Mouse (Mus musculus) brown adipose tissue, adult 24 weeks (tissue): Measurements from ENCODE around the gene Zbp1. TPM values are rescaled to one million over a fixed set of nuclear protein-coding genes. Genes with fewer than 3 reads are reported as not detected.

Experiments used
- H3K27ac ChIP-seq: fragments of 200-500 bp; replicated peaks from 2 replicates; pipeline ENCODE4 v1.5.1; 2012; ENCODE audit warnings: low read depth, mild to moderate bottlenecking, low read length
- H3K4me1 ChIP-seq: fragments of 200-500 bp; 2 replicates; pipeline ENCODE4 v1.6.1; 2012; ENCODE audit warnings: low read length, mixed read lengths; ENCODE audit not compliant: control insufficient read depth, insufficient read depth, insufficient read length
- H3K4me3 ChIP-seq: fragments of 200-500 bp; 2 replicates; pipeline ENCODE4 v1.5.1; 2012; ENCODE audit warnings: low read depth, mild to moderate bottlenecking, low read length, moderate library complexity; ENCODE audit not compliant: insufficient read depth
- polyA plus RNA-seq: library from polyadenylated mRNA; stranded (reverse); fragments of >200 nt; gene quantifications from 2 replicates; pipeline ENCODE4 v1.2.4, GENCODE M21; 2012; ENCODE audit not compliant: missing spikeins, insufficient read depth, insufficient read length

The Zbp1 gene
- polyA plus RNA-seq, 1 experiment = not detected

GRCm38 (mm10) chr2:173182796-173183195 is 35.9 kb downstream of the Zbp1 start:
- H3K27ac ChIP-seq = no peak overlapping the region
- H3K4me3 ChIP-seq = no peak overlapping the region

GRCm38 (mm10) chr2:173181901-173182300 is 36.8 kb downstream of the Zbp1 start:
- no peak overlapping the region for H3K4me3 ChIP-seq
- no peaks in the 10 kb centered on the region for H3K4me1 ChIP-seq
- H3K27ac ChIP-seq = no peak overlapping the region

More at GRCm38 (mm10) chr2:173182796-173183195, 35.9 kb downstream of the Zbp1 start:
- H3K4me1 ChIP-seq = no peaks in the 10 kb centered on the region

GRCm38 (mm10) chr2:173181486-173181885 is 37.2 kb downstream of the Zbp1 start:
- no peak overlapping the region for H3K27ac ChIP-seq
- no peak overlapping the region for H3K4me3 ChIP-seq
- no peaks in the 10 kb centered on the region for H3K4me1 ChIP-seq

GRCm38 (mm10) chr2:173180721-173181388 is 37.9 kb downstream of the Zbp1 start:
- Histone ChIP-seq H3K4me3 (no peak overlapping the region), H3K27ac (no peak overlapping the region), H3K4me1 (no peaks in the 10 kb centered on the region)

GRCm38 (mm10) chr2:173180026-173180425 is 38.7 kb downstream of the Zbp1 start:
- Histone ChIP-seq H3K4me1 (no peaks in the 10 kb centered on the region), H3K4me3 (no peak overlapping the region), H3K27ac (no peak overlapping the region)

- H3K4me3 ChIP-seq = no peak overlapping the region
- no peaks in the 10 kb centered on the region for H3K4me1 ChIP-seq
- no peak overlapping the region for H3K27ac ChIP-seq
Measured at GRCm38 (mm10) chr2:173179046-173179445, 39.7 kb downstream of the Zbp1 start.

- H3K4me1 ChIP-seq = no peaks in the 10 kb centered on the region
- H3K27ac ChIP-seq = no peak overlapping the region
- H3K4me3 ChIP-seq = no peak overlapping the region
Measured at GRCm38 (mm10) chr2:173177951-173178350, 40.8 kb downstream of the Zbp1 start.

GRCm38 (mm10) chr2:173177481-173177880 is 41.2 kb downstream of the Zbp1 start:
- H3K4me1 ChIP-seq = no peaks in the 10 kb centered on the region
- no peak overlapping the region for H3K4me3 ChIP-seq
- H3K27ac ChIP-seq = no peak overlapping the region

GRCm38 (mm10) chr2:173175703-173176102 is 43.0 kb downstream of the Zbp1 start:
- no peak overlapping the region for H3K27ac ChIP-seq

GRCm38 (mm10) chr2:173174569-173174968 is 44.2 kb downstream of the Zbp1 start:
- H3K4me3 ChIP-seq = no peak overlapping the region
- H3K4me1 ChIP-seq = no peaks in the 10 kb centered on the region
- no peak overlapping the region for H3K27ac ChIP-seq

More at GRCm38 (mm10) chr2:173175703-173176102, 43.0 kb downstream of the Zbp1 start:
- no peak overlapping the region for H3K4me3 ChIP-seq
- H3K4me1 ChIP-seq = no peaks in the 10 kb centered on the region

- Histone ChIP-seq H3K4me3 (no peak overlapping the region), H3K27ac (no peak overlapping the region), H3K4me1 (no peaks in the 10 kb centered on the region)
Measured at GRCm38 (mm10) chr2:173173521-173174511, 44.9 kb downstream of the Zbp1 start.

GRCm38 (mm10) chr2:173173008-173173407 is 45.7 kb downstream of the Zbp1 start:
- Histone ChIP-seq H3K4me1 (no peaks in the 10 kb centered on the region), H3K4me3 (no peak overlapping the region), H3K27ac (no peak overlapping the region)

- no peaks in the 10 kb centered on the region for H3K4me1 ChIP-seq
- no peak overlapping the region for H3K4me3 ChIP-seq
- no peak overlapping the region for H3K27ac ChIP-seq
Measured at GRCm38 (mm10) chr2:173172386-173172785, 46.3 kb downstream of the Zbp1 start.

GRCm38 (mm10) chr2:173171956-173172355 is 46.8 kb downstream of the Zbp1 start:
- no peaks in the 10 kb centered on the region for H3K4me1 ChIP-seq
- H3K27ac ChIP-seq = no peak overlapping the region
- no peak overlapping the region for H3K4me3 ChIP-seq

GRCm38 (mm10) chr2:173171470-173171869 is 47.3 kb downstream of the Zbp1 start:
- no peaks in the 10 kb centered on the region for H3K4me1 ChIP-seq
- no peak overlapping the region for H3K27ac ChIP-seq
- no peak overlapping the region for H3K4me3 ChIP-seq
